Mouse (Mus musculus): Measurements from ENCODE around the gene Hoxa10. TPM values are rescaled to one million over a fixed set of nuclear protein-coding genes. Genes with fewer than 3 reads are reported as not detected.

Hoxa10 gene
- polyA plus RNA-seq, 1 experiment from 2014 or later, result 7.8 TPM

GRCm38 (mm10) chr6:52221993-52222685, 18.5 kb downstream of the Hoxa10 start:
- Histone ChIP-seq H3K4me1 (replicated peaks; ENCODE audit: control insufficient read depth, insufficient read depth, low read length) (no peaks in the 10 kb centered on the region; the same call in 1 of the 2 replicates), H3K36me3 (ENCODE audit: control insufficient read depth, insufficient read depth) (no peaks in the 10 kb centered on the region), H3K4me2 (replicated peaks; ENCODE audit: low read depth) (peak overlapping the region; percentile 92), H3K27ac (ENCODE audit: low read depth, low read length) (no peak overlapping the region), H3K4me3 (ENCODE audit: low read depth, low read length) (peak overlapping the region; percentile 57), H3K9me3 (ENCODE audit: control insufficient read depth) (no peaks in the 10 kb centered on the region), H3K9ac (ENCODE audit: low read depth, low read length) (no peak overlapping the region), H3K27me3 (replicated peaks; ENCODE audit: control insufficient read depth, insufficient read depth, low read length) (peaks cover 95% of the 10 kb centered on the region)
- peak; percentile 6; the same call in 1 of the 2 replicates for ATAC-seq
- 22% methylated on average over 21 of the region's 21 CpGs for WGBS
- TF ChIP-seq CTCF (IDR thresholded peaks at IDR 0.05; ENCODE audit: low read depth), result no peak

GRCm38 (mm10) chr6:52221337-52221992, 19.2 kb downstream of the Hoxa10 start, which contains the start of gene Hoxa7:
Gene Hoxa7 (minus strand): TSS chr6:52221854.
- WGBS, result 2% methylated on average over 46 of the region's 46 CpGs
- Histone ChIP-seq H3K4me1 (replicated peaks; ENCODE audit: control insufficient read depth, insufficient read depth, low read length) (no peaks in the 10 kb centered on the region; the same call in 1 of the 2 replicates), H3K4me3 (ENCODE audit: low read depth, low read length) (peak within 1 kb of the TSS; percentile 57), H3K27me3 (replicated peaks; ENCODE audit: control insufficient read depth, insufficient read depth, low read length) (peaks cover 95% of the 10 kb centered on the region), H3K9ac (ENCODE audit: low read depth, low read length) (peak within 1 kb of the TSS; percentile 28; the same call in 1 of the 2 replicates), H3K27ac (ENCODE audit: low read depth, low read length) (peak within 1 kb of the TSS; percentile 15; the same call in 1 of the 2 replicates), H3K9me3 (ENCODE audit: control insufficient read depth) (no peaks in the 10 kb centered on the region), H3K4me2 (replicated peaks; ENCODE audit: low read depth) (peak within 1 kb of the TSS; percentile 92), H3K36me3 (ENCODE audit: control insufficient read depth, insufficient read depth) (no peaks in the 10 kb centered on the region)
- peak; percentile 99 for TF ChIP-seq CTCF (IDR thresholded peaks at IDR 0.05; ENCODE audit: low read depth)
- peak; percentile 40 for ATAC-seq

- Histone ChIP-seq H3K27me3 (replicated peaks; ENCODE audit: control insufficient read depth, insufficient read depth, low read length) (peaks cover 95% of the 10 kb centered on the region), H3K9ac (ENCODE audit: low read depth, low read length) (peak overlapping the region; percentile 28; the same call in 1 of the 2 replicates), H3K9me3 (ENCODE audit: control insufficient read depth) (no peaks in the 10 kb centered on the region), H3K27ac (ENCODE audit: low read depth, low read length) (no peak overlapping the region), H3K4me2 (replicated peaks; ENCODE audit: low read depth) (peak overlapping the region; percentile 92), H3K4me3 (ENCODE audit: low read depth, low read length) (peak overlapping the region; percentile 57), H3K36me3 (ENCODE audit: control insufficient read depth, insufficient read depth) (no peaks in the 10 kb centered on the region), H3K4me1 (replicated peaks; ENCODE audit: control insufficient read depth, insufficient read depth, low read length) (no peaks in the 10 kb centered on the region; the same call in 1 of the 2 replicates)
- no peak for TF ChIP-seq CTCF (IDR thresholded peaks at IDR 0.05; ENCODE audit: low read depth)
- WGBS, result 17% methylated on average over 12 of the region's 12 CpGs
- no peak for ATAC-seq
Observed at GRCm38 (mm10) chr6:52220865-52221310, 19.8 kb downstream of the Hoxa10 start.

- Histone ChIP-seq H3K4me2 (replicated peaks; ENCODE audit: low read depth) (peak overlapping the region; percentile 92; the same call in 1 of the 2 replicates), H3K27ac (ENCODE audit: low read depth, low read length) (no peak overlapping the region), H3K9ac (ENCODE audit: low read depth, low read length) (no peak overlapping the region), H3K9me3 (ENCODE audit: control insufficient read depth) (no peaks in the 10 kb centered on the region), H3K27me3 (replicated peaks; ENCODE audit: control insufficient read depth, insufficient read depth, low read length) (peaks cover 95% of the 10 kb centered on the region), H3K4me1 (replicated peaks; ENCODE audit: control insufficient read depth, insufficient read depth, low read length) (no peaks in the 10 kb centered on the region; the same call in 1 of the 2 replicates), H3K36me3 (ENCODE audit: control insufficient read depth, insufficient read depth) (no peaks in the 10 kb centered on the region), H3K4me3 (ENCODE audit: low read depth, low read length) (no peak overlapping the region)
- TF ChIP-seq CTCF (IDR thresholded peaks at IDR 0.05; ENCODE audit: low read depth), result no peak
- WGBS, result 38% methylated on average over 32 of the region's 32 CpGs
- no peak for ATAC-seq
Observed at GRCm38 (mm10) chr6:52220003-52220864, 20.4 kb downstream of the Hoxa10 start.

- Histone ChIP-seq H3K4me2 (replicated peaks; ENCODE audit: low read depth) (no peak overlapping the region; the same call in 1 of the 2 replicates), H3K27ac (ENCODE audit: low read depth, low read length) (no peak overlapping the region), H3K36me3 (ENCODE audit: control insufficient read depth, insufficient read depth) (no peaks in the 10 kb centered on the region), H3K9me3 (ENCODE audit: control insufficient read depth) (no peaks in the 10 kb centered on the region), H3K4me1 (replicated peaks; ENCODE audit: control insufficient read depth, insufficient read depth, low read length) (no peaks in the 10 kb centered on the region; the same call in 1 of the 2 replicates), H3K4me3 (ENCODE audit: low read depth, low read length) (no peak overlapping the region), H3K9ac (ENCODE audit: low read depth, low read length) (no peak overlapping the region), H3K27me3 (replicated peaks; ENCODE audit: control insufficient read depth, insufficient read depth, low read length) (peaks cover 95% of the 10 kb centered on the region)
- TF ChIP-seq CTCF (IDR thresholded peaks at IDR 0.05; ENCODE audit: low read depth), result no peak
- 57% methylated on average over 9 of the region's 9 CpGs for WGBS
- no peak for ATAC-seq
Observed at GRCm38 (mm10) chr6:52219234-52219942, 21.3 kb downstream of the Hoxa10 start.

Data from intestine, postnatal 0 days (tissue).